Mouse (Mus musculus) cerebellum, postnatal 10 days (tissue): ENCODE data around the gene Nwd2.

Source experiments
- DNase-seq, 2 experiments: peaks; one replicate each; pipeline ENCODE4 v3.0.0; 2021; ENCODE audit warnings: mixed read lengths in 2 of 2

Nwd2 gene

DNA sequence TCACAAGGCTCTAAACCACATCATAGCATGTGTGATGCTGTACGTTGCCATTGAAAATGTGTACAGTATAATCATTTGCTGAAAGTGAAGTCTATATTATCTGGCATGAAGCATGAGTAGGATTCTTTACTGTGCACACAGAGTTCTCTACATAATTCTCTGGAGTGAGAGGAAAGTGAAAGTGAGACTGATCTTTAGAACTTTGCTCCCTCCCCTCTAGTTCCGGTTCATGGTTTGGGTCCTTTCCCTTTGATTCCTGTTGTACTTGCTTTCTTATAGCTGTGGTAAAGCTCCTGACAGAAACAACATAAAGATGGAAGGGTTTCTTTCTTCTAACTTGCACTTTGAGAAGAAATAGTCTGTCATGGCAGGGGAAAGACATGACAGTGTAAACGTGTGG lies 107.0 kb downstream of the Nwd2 start:
- no peak for DNase-seq

DNA sequence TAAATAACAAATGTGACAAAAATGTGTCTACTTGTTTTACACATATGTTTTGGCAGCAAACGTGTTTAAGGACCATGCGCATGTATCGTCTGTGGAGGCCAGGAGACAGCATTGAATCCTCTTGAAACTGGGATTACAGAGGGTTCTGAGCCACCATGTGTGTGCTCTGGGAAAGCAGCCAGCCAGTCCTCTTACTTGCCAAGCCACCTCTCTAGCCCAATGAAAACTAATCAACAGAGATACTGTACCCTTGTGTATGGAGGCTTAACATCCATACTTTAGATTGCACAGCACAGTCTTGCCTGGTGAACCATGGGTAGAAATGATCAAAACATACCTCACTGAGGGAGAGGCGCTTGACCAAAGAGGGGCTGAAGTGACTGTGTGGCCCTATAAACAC lies 117.0 kb downstream of the Nwd2 start:
- peak; percentile 72 to 82 for DNase-seq

DNA sequence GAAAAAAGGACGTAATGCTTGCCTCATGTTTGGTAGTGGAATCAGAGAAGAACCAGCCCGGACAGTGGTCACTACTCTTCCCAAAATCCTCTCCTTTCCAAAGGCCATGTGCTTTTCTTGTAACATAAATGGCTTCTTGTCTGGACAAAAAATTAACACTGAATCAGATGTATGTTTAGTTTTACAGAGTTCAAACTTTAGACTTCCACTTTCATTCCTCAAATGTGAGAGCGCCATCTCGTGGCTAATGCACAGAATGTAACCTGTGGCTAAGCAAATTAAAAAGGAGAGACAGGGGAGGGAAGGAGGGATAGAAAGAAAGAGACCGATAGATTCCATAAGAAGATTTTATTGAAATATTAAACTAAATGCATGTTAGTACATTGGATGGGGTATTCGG lies 117.8 kb downstream of the Nwd2 start:
- DNase-seq, result peak; percentile 74 to 75

DNA sequence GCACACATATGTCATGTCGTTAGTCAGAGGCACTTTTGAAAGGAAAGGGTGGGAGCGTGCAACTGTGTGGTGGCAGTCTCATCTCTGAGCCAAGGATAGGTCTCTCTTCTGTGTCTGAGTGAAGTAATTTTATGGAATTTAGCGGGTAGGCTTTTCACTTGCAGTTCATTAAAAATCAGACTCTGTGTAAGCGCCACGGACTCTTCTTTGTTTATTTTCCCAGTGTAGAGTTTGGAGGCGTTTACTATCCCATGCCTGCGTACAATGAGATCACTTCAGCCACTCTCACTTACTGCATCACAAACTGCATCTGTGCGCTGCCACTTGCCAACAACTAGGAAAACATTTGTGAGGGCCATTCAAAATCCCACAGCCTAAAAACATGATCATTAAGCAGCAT lies 118.6 kb downstream of the Nwd2 start:
- DNase-seq, result no peak

DNA sequence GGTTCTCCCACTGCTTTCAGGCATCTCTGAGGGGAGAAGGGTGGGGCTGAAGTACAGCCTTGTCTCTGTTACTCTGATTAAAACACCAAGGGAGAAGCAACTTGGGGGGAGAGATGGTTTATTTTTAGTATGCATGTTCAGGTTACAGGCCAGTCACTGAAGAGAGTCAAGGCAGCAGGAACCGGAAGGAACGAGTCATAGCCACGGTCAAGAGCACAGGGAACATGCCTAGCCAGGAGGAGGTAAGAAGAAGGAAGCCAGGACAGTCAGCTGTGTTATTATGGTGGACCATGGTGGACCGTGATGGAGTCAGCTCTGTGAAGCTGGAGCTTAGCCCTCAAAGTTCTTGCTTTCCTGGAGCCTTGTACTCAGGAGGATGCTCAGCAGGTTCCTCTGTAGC lies 119.3 kb downstream of the Nwd2 start:
- DNase-seq, result no peak

DNA sequence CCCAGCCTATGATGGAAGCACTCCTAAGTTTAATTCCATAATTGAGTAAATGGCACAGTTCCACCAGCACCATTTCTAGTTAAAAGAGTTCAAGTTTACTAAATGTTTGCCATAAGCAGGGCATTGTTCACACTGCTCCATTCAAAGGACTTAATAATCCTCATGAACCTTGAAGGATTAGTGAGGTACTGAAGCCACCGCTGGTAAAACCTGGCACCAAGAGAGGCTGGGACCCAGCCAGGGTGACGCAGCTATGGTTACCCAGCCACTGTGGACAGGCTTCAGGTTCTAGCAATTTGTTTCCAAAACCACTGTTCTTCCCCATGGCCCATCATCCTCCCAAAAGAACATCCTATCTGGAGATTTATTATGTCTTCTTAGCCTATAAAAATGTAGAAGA lies 124.1 kb downstream of the Nwd2 start:
- peak; percentile 20 to 30 for DNase-seq

DNA sequence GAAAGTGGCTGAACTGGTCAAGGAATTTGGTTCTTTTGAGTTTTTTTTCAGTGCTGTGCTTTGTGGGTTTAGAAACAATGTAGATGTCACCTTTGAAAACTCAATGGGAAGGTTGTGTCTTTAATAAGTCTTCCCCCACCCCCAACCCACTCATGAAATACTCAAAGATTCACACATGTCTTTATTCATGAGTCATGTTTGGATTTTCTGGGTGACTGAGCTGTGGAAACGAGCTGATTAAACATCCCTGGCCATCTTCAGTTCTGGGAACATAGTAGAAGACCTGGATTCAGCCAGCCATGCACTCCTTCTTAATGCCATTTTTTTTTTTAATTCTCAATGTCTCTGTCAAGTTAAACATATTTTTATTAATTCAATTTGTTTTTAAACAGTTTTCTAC lies 124.7 kb downstream of the Nwd2 start:
- DNase-seq, result no peak

DNA sequence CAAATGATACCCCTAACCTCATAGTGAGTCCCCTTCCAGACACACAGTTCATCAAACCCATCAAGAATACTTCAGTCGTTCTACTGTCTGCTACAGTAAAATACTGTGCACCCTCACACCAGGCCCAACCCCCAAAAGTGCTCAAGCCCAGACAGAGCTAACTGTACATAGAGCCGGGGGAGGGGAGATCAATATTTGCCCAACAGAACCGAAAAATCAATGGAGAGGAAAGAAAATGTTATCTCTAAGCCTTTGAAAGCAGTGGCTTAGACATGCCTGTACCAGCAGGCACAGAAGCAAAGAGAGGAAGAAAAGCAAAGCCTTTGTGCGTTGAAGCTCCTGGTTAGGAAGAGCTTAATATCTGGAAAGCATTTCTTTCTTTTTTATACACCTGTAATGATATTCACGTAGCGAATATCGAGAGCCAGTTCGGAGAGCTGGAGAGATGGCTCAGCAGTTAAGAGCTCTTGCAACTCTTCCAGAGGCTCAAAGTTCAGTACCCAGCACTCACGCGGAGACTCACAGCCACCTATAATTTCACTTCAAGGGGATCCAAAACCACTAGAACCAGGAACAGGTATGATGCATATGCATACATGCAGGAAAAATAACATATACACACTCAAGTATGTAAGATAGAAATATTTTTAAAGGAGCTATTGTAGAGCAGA lies 139.4 kb downstream of the Nwd2 start:
- no peak for DNase-seq

DNA sequence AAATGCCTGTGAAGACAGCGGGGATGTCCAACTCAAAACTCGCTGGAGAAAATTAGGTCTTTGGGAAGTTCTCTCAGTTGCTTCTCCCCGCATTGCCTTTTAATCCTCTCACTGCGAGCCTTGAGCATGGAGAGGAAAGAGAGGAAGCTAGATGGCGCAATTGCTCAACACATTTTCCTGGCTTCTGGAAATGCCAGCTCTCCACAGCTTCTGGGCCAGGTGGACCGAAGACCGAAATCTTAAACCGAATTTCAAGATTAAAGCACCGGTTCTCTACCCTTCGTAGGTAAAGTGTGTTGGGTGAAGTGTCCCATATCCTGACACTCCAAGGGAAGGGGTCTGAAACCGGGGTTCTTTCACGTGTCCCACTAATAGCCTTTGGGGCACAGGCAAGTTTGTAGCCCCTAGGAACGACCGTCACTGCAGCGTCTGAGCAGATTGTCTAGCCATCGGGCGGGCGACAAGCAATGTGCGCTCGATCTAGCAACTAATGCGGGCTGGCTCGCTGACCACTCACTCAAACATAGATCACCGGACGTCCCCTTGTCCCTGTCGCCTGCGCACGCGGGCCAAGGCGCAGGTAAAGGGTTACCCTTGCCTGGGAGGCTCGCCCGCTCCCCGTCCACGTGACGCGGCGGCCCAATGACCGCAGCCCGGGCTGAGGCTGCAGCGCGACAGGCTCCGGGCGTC lies 163.1 kb downstream of the Nwd2 start, which contains the start of gene 0610040J01Rik:
0610040J01Rik (plus strand) TSS at position 545 of the 690 bp plus-strand sequence.
- peak; percentile 77 to 78 for DNase-seq

DNA sequence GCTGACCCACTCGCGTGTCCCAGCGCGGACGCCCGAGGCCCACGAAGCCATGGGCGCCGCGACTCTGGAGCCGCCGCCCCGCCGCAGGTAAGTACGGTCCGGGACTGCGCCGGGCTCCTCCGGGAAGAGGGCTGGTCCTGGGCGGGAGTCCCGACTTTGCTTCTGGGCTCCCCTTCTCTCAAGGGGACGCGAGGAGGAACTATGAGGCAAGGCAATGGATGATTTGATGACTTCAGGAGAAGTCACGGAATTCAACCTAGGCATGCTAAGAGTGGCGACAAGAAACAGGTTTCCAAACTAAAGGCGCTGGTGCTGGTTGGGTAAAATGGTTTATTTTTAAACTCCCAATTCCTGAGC lies 163.6 kb downstream of the Nwd2 start:
- DNase-seq, result no peak

DNA sequence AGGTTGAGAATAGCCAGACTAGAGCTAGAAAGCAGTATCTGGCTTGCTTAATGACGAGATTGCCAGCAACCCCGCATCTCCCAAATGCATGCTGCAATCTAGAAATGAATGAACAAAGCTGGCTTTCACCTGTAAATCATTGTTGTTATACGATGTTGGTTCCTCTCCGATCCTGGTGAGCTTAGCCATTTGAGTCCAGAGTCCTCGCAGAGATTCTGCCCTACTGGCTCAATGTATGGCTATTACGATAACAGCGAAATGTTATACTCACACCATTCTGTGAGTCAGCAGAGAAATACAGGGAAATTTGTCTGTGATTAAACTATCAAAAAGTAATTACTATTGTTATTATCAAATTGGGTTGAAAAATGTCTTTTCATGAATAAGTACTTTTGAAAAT lies 167.7 kb downstream of the Nwd2 start:
- DNase-seq, result no peak

DNA sequence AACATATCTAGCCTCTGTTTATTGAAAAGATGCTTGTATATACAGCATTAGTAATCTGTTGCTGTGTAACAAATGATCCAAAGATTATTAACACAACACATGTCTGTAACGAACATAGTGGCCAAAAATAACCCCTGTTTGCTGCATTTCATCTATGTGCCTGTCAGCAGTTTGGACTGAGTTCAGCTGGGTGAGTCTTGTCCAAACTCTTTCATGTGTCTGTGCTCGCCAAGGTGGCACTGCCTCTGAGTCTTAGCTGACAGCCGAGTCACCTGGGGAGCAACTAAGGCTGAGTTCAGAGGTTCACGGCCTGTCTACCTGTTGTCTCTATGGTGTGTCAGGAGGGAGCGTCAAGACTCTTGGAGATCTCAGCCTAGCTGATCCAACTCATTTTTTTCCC lies 168.4 kb downstream of the Nwd2 start:
- DNase-seq, result no peak

DNA sequence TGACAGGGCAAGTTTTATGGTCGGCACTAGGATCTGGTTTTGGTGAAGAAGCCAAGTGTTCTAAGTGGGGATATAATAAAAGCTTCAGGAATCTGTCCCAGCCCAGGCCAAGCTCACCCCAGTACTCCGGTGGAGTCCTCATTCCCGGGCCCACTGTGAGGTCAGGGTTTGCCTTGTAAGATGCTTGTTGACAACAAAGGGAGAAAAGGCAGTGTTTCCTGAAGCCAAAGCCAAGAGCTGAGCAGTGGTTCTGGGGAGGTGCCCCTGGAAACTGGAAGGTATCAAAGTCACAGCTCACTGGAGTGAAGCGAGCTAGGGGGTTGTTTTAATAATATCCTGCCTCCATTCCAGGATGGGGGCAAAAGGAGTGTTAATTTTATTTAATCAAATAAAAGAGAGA lies 170.1 kb downstream of the Nwd2 start:
- DNase-seq, result no peak

DNA sequence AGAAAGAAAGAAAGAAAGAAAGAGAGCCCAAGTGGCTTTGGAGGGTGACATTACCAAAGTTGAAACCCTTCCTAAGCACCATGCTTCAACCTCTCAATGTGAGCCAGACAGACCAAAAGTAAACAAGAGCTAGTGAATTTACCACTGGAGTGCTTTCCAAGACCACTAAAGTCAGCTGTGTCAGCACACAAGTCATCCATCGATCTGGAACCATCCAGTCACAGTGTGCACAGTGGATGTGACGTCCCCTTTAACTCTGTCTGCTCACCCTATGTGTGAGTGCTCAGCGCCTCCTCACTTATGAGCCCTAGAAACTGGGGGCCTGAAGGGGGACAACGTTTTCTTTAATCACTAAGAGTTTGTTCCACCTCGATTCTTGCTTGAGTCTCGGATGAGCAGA lies 170.6 kb downstream of the Nwd2 start:
- no peak for DNase-seq

DNA sequence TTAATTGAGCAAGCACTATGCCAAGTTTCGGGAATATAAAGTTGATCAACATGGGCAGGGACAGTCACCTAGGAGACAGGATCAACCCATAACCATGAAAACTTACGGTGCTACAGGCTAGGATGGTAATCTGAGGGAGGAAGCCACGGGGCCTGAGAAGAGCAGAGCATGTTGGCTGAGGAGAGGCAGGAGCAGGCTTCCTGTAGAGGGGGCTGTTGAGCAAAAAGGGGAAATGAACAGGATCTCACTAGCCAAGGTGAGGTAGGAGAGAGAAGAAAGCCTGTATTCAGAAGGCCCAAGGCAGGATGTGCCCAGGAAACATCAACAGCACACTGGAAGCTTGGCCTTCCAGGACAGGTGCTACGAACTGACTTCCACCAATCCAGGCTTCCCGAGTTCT lies 172.3 kb downstream of the Nwd2 start:
- DNase-seq, result no peak

DNA sequence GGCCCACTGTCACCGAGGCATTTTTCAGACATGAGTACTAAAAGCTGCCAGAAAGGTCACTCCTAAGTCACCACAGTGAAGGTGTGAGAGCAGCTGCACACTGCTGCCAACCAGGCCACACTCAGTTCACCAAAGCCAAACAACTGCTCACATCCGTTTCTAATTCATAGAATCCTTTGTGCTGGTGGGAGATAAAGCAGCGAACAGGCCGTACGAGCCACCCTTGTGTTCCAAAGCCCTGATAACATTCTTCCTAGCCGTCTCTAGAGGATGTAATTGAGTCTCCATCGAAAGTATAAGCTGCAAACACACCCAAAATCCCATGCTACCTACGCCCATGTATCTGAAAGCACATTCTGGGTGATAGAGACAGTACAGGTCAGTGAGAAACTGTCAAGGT lies 173.0 kb downstream of the Nwd2 start:
- no peak for DNase-seq

DNA sequence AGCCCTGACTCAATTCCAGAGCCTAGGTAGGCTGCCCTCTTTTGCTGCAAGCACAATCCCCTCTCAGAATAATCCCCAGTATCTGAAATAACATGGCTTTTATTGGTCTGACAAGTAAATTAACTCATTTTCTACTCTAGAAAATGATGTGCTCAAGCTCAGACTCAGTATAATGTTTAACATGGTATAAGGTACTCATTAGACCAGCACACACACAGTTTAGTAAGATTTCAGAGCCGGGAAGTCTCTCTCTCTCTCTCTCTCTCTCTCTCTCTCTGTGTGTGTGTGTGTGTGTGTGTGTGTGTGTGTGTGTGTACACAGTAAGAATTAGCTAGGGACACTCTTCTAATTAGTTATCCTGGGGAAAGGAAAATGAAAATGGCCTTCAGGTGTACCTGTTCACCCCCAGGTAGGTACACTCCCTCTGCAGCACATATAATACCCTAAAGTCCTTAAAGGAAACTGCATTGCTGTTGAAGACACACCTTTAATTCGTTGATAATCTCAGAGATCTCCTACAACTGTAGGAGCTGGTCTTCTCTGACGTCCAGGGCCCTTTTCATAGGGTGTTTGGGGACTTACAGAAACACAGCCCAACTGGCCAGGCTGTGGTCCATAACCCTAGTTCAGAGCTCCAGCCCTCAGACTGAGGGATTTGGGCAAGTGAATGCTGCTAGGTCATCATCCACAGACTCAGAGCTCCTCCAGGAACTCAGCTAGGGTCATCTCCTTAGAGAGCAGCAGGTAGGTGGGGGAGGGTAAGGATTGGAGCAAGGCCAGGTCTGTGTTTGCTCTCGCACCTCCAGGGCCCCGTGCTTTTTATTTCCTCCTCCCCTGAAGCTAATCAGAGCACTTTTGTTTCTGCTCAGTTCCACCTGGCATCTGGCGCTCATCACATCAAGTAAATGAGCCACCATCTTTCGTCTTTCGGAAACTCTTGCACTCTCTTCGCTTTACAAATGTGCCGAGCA lies 174.7 kb downstream of the Nwd2 start:
- no peak for DNase-seq

DNA sequence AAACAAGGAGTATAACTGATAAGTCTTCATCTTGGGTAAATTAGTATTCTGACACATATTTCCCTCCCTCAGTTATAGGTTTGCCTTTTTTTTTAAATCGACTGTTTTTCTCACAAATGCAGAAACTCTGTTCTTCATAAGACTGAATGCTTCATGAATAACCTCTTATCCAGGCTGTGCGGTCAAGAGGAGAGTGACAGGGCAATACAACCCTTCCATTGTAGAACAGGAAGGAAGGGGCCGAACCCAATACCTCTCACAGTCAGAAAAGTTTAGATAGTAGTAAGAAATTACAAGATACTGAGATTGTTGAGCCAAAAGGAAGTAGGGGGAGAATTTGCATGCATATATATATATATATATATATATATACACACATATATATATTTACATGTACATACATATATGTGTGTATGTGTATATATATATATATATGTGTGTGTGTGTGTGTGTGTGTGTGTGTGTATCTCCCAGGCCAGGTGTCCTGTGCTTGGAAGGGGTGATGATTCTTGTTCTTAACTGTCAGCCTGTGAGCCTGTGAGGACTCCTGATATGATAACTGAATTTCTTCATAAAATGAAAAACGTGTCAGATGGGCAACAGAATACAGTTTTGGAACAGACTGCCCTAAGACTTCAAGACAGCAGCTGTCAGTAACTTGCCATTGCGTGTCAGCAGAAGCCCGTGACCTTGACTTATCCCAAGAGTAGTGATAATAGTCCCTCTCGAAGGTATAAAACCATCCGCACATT lies 175.9 kb downstream of the Nwd2 start:
- no peak for DNase-seq

DNA sequence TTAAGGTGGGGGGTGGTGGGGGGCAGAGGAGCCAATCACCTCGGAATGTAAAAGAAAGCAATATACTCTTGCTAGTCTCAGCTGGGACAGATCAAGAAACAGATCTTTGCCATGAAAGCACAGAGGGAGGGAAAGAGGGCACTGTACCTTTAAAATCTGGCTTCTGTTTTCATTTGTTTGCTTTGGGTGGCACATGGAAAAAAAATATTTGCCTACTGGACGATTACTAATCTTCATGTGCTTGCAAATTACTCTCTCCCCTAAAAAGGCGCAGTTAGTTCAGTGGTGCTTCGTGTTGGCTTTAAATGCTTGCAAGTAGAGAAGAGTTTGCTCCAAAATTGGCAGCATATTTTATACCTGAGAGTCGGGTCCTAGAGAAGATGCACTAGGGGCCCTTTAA lies 177.0 kb downstream of the Nwd2 start:
- no peak for DNase-seq

DNA sequence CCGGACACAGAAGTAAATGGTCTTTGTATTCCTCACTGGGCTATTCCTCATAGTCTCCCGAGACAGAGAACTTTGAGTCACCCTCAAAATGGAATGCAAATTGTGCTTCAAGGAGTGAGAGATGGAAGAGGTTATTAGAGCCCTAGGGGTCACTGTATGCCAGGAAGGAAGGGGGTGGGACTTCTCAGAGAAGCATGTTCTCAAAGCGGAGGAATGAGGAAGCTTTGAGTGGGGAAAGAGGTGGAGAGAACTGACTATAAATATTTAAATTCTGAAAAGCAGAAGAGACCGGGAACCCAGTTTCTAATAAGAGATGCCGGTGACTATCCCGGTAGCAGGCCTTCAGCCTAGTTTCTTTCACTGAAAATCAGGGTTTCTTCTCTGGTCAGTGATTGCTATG lies 178.1 kb downstream of the Nwd2 start:
- no peak for DNase-seq

DNA sequence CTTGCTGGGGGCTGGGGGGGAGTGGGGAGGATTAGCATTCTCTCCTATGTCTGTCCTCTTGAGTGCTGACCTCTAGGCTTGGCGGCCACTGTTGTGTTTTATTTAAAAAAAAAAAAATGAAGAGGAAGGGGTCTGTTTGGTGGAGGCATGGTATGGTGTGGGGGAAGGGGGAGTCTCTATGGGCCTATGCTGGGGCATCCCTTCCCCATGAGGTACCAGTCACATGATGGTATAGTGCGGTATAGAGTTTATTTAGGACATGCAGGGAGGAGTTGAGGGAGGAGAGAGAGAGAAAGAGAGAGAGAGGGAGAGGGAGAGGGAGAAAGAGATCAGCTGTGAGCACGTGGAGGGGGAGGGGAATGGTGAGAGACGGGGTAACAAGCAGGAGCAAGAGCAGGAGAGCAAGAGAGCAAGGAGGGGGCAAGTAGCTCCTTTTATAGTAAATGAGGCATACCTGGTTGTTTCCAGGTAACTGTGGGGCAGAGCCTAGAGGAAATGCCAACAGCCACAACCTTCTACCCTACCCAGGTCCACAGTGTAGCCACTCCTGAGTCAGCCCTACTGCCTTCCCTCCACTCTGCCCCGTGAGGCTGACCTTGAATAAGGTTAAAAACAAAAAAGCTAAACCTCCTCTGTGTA lies 178.6 kb downstream of the Nwd2 start:
- no peak for DNase-seq
